Mouse (Mus musculus): ENCODE measurements around the gene Tmem254b.
"Not testable (repeated sequence)": the region's sequence is repeated elsewhere in the genome, so short reads cannot be mapped to it uniquely, and the experiment has no call there.

GRCm38 (mm10) chr14:26175028-26175427 is 31.8 kb downstream of the Tmem254b start:
- not testable (repeated sequence) for TF ChIP-seq CTCF (conservative IDR thresholded peaks at IDR 0.05; ENCODE audit: low read length); NANOG (IDR thresholded peaks at IDR 0.05; ENCODE audit: borderline replicate concordance, low read length); POU5F1 (IDR thresholded peaks at IDR 0.05; ENCODE audit: borderline replicate concordance, low read length)

Measured in E14TG2a.4 (cell line).